Mouse (Mus musculus): ENCODE measurements around the gene Art2b. TPM values are rescaled to one million over a fixed set of nuclear protein-coding genes. Genes with fewer than 3 reads are reported as not detected.
"Not testable (repeated sequence)": the region's sequence is repeated elsewhere in the genome, so short reads cannot be mapped to it uniquely, and the experiment has no call there.

Gene Art2b
- total and polyA plus RNA-seq, 3 experiments = not detected

DNA sequence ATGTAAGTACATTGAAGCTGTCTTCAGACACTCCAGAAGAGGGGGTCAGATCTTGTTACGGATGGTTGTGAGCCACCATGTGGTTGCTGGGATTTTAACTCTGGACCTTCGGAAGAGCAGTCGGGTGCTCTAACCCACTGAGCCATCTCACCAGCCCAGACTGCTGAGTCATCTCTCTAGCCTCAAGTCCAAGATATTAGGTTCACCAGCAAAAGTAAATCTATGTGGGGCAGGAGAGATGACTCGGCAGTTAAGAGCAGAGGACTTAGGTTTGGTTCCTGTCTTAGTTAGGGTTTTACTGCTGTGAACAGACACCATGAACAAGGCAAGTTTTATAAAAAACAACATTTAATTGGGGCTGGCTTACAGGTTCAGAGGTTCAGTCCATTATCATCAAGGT is 36.5 kb upstream of the Art2b start:
- in situ Hi-C loops (cut with MboI; ENCODE audit: low pct_ligation_motif_present, low pct_unique_long_range_greater_than_20kb, low sequenced_read_pairs) = loop anchor here (10.0 kb wide), 1 partner anchor 177 kb away; no protein-coding TSS in a partner anchor
- H3K79me2 ChIP-seq (replicated peaks; ENCODE audit: control insufficient read depth, extremely low read depth, insufficient read depth, poor library complexity, severe bottlenecking); H3K4me2 ChIP-seq (ENCODE audit: insufficient read depth, low read depth, poor library complexity, severe bottlenecking); H3K9me3 ChIP-seq (replicated peaks; ENCODE audit: low read length); dilution Hi-C loops (cut with MboI; ENCODE audit: extremely low pct_ligation_motif_present, extremely low pct_unique_long_range_greater_than_20kb, low sequenced_read_pairs); H3K4me1 ChIP-seq (ENCODE audit: control insufficient read depth in 1 of 2, insufficient read depth in 2 of 2); H3K9ac ChIP-seq (ENCODE audit: insufficient read depth, low read depth); H3K27me3 ChIP-seq (replicated peaks); H3K27ac ChIP-seq (ENCODE audit: insufficient read depth, low read depth); H3K36me3 ChIP-seq (replicated peaks in 1 of 2; ENCODE audit: control insufficient read depth in 1 of 2, insufficient read depth in 1 of 2, low read length in 1 of 2); H3K4me3 ChIP-seq (replicated peaks in 1 of 3; ENCODE audit: low read depth in 2 of 3, low read length in 2 of 3, poor library complexity in 1 of 3): not testable (repeated sequence)
- peak; percentile 4 for DNase-seq (ENCODE audit: extremely low read depth)
- TF ChIP-seq MAFK (IDR thresholded peaks at IDR 0.05; ENCODE audit: insufficient replicate concordance, low read length) = peak; percentile 53; the same call in 1 of the 2 replicates

DNA sequence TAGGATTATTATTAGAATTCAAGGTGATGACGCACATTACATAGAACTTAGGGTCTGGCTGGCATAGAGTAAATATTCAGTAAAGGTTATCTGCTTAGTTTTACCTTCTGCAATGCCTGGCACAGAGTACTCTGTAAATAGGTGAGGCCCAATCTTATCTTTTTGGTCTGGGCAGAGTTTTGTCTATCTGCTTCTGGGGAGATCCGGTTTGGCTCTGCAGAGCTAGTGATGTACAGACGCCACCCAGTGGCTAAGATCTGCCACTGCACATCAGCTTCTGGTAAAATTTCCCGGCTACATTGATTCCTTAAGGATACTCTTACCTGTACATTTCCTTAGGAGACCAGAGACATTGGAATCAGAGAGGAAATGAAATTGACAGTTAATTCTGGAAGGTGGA is 35.0 kb upstream of the Art2b start:
- Histone ChIP-seq H3K27me3 (replicated peaks) (no peaks in the 10 kb centered on the region), H3K4me1 (ENCODE audit: control insufficient read depth in 1 of 2, insufficient read depth in 2 of 2) (peaks cover 4 to 6% of the 10 kb centered on the region in 2 experiments; a peak in 2 of 4 replicates), H3K27ac (ENCODE audit: insufficient read depth, low read depth) (no peak overlapping the region), H3K79me2 (replicated peaks; ENCODE audit: control insufficient read depth, extremely low read depth, insufficient read depth, poor library complexity, severe bottlenecking) (no peaks in the 10 kb centered on the region), H3K9me3 (replicated peaks; ENCODE audit: low read length) (no peaks in the 10 kb centered on the region), H3K36me3 (replicated peaks in 1 of 2; ENCODE audit: control insufficient read depth in 1 of 2, insufficient read depth in 1 of 2, low read length in 1 of 2) (no peaks in the 10 kb centered on the region), H3K9ac (ENCODE audit: insufficient read depth, low read depth) (no peak overlapping the region), H3K4me3 (replicated peaks in 1 of 3; ENCODE audit: low read depth in 2 of 3, low read length in 2 of 3, poor library complexity in 1 of 3) (no peak overlapping the region), H3K4me2 (ENCODE audit: insufficient read depth, low read depth, poor library complexity, severe bottlenecking) (no peak overlapping the region)
- dilution Hi-C loops (cut with MboI; ENCODE audit: extremely low pct_ligation_motif_present, extremely low pct_unique_long_range_greater_than_20kb, low sequenced_read_pairs) = no loop called here
- TF ChIP-seq SMC3 (IDR thresholded peaks at IDR 0.05; ENCODE audit: low read depth, low read length) (peak; percentile 57), ETS1 (conservative IDR thresholded peaks at IDR 0.05; ENCODE audit: low read depth, low read length) (no peak), RAD21 (IDR thresholded peaks at IDR 0.05; ENCODE audit: low read depth, low read length) (peak; percentile 76), CTCF (conservative IDR thresholded peaks at IDR 0.05 in 1 of 2, IDR thresholded peaks at IDR 0.05 in 1 of 2; ENCODE audit: low read depth in 2 of 2, low read length in 2 of 2) (peak; percentile 81 to 83)
- peak; percentile 26 for DNase-seq (ENCODE audit: extremely low read depth)
- in situ Hi-C loops (cut with MboI; ENCODE audit: low pct_ligation_motif_present, low pct_unique_long_range_greater_than_20kb, low sequenced_read_pairs) = loop anchor here (10.0 kb wide), 1 partner anchor 176 kb away; no protein-coding TSS in a partner anchor

DNA sequence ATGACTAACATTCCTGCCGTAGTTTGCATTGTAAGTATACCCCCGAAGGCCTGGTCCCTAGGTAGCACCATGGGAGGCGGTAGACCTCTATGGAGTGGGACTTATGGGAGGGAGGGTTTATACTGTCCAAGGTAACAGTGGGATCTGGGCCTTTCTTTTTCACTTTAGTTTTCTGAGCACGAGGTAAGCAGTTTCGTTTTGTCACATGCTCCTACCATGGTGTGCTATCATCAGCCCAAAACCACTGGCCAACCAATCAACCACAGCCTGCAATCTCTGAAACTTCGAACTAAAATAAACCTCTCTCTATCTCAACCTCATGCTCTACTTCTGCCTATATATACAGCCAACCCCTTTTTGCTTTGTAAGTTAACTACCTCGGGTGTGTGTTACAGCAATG is 32.9 kb upstream of the Art2b start:
- 0 out of 2 replicates have a peak overlapping the region, but pooled peaks have one; percentile 48 for H3K4me2 ChIP-seq (ENCODE audit: insufficient read depth, low read depth, poor library complexity, severe bottlenecking)
- DNase-seq (ENCODE audit: extremely low read depth) = peak; percentile 6
- dilution Hi-C loops (cut with MboI; ENCODE audit: extremely low pct_ligation_motif_present, extremely low pct_unique_long_range_greater_than_20kb, low sequenced_read_pairs) (no loop called here), in situ Hi-C loops (cut with MboI; ENCODE audit: low pct_ligation_motif_present, low pct_unique_long_range_greater_than_20kb, low sequenced_read_pairs) (no loop called here)
- H3K27me3 ChIP-seq (replicated peaks) = no peaks in the 10 kb centered on the region
- no peak overlapping the region for H3K4me3 ChIP-seq (replicated peaks in 1 of 3; ENCODE audit: low read depth in 2 of 3, low read length in 2 of 3, poor library complexity in 1 of 3)
- no peak overlapping the region for H3K9ac ChIP-seq (ENCODE audit: insufficient read depth, low read depth)
- no peaks in the 10 kb centered on the region for H3K36me3 ChIP-seq (replicated peaks in 1 of 2; ENCODE audit: control insufficient read depth in 1 of 2, insufficient read depth in 1 of 2, low read length in 1 of 2)
- no peak overlapping the region for H3K27ac ChIP-seq (ENCODE audit: insufficient read depth, low read depth)
- H3K9me3 ChIP-seq (replicated peaks; ENCODE audit: low read length) = no peaks in the 10 kb centered on the region
- TF ChIP-seq KAT2A (IDR thresholded peaks at IDR 0.05; ENCODE audit: insufficient replicate concordance, low read length) = no peak
- TF ChIP-seq JUND (conservative IDR thresholded peaks at IDR 0.05; ENCODE audit: low read depth, low read length) = no peak
- peak; percentile 82 for TF ChIP-seq MYC (IDR thresholded peaks at IDR 0.05; ENCODE audit: low read depth, low read length)
- TF ChIP-seq MAX (IDR thresholded peaks at IDR 0.05; ENCODE audit: low read length) = peak; percentile 88
- peaks cover 6% of the 10 kb centered on the region in 2 experiments; a peak in 2 of 4 replicates for H3K4me1 ChIP-seq (ENCODE audit: control insufficient read depth in 1 of 2, insufficient read depth in 2 of 2)
- no peaks in the 10 kb centered on the region for H3K79me2 ChIP-seq (replicated peaks; ENCODE audit: control insufficient read depth, extremely low read depth, insufficient read depth, poor library complexity, severe bottlenecking)
